Mouse (Mus musculus) gastrocnemius, postnatal 25 days (tissue): Measurements from ENCODE around the gene Gpr146. TPM values are rescaled to one million over a fixed set of nuclear protein-coding genes. Genes with fewer than 3 reads are reported as not detected.

ENCODE experiments used
- DNase-seq: peaks from one replicate; pipeline ENCODE4 v3.0.0; 2022
- total RNA-seq, 2 experiments: library from RNA; stranded (reverse); gene quantifications; 1 replicate in 1 of 2; 2 replicates in 1 of 2; pipeline ENCODE4 v1.2.3; 2021

Gpr146 gene
- total RNA-seq, 2 experiments from 2014 or later: 23.5 to 23.6 TPM

DNA sequence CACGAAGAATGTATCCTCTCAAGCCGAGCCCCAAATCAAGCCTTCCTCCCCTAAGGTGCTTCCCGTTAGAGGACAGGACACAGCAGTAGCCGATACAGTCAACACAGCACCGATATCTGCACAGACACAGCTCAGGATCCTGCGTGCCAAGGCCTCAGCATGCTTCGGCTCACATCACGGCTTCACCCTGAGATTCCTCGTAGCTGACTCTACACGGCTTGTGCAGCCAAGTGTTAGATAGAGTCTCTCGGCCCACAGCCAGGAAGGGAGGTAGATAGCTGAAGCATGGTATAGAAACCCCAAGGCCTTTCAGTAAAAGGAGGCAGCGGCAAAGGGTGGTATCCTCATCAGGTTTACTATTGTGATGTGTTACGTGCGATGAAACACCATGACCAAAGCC lies 22.5 kb downstream of the Gpr146 start:
- DNase-seq: no peak

DNA sequence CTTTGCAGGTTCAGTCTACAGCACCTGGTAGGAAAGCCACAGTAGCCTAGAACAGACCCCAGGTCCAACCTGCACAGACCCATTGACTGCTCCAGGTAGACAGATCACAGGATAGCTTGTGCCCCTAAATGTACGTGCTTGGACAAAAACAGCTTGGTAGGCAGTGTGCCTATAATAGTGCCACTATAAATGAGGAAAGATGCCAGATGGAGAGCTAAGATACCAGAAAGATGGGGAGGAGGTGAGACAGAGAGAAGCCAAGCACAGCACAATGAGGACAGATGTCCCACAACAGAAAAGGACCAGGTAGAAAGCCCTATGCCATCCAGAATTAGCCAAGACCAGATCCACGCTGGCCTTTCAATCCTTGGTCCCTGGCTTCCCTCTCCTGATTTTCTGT lies 24.6 kb downstream of the Gpr146 start:
- DNase-seq: no peak

DNA sequence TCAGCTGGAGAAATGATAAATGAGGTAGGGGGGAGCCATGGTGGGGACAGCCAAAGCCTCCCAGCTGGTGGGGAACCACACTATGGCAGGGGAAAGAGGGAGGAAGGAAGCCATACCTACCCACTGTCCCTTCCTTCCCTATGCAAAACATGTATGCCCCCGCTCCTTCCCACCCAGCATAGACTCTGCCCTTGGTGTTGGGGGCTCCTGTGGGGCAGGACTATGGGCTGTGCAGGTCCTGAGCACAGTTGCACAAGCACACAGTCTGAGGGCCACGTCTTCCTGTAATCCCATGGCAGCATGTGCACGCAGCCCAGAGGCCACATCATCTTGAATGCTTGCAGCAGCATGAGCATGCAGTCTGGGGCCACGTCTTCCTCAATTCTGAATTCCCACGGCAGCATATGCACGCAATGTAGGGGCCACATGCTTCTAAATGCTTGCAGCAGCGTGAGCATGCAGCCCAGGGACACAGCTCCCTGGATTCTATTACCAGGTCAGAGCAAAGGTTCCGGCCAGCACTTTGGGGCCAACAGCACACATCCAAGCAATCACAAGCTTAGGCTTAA lies 26.3 kb downstream of the Gpr146 start:
- DNase-seq: no peak

DNA sequence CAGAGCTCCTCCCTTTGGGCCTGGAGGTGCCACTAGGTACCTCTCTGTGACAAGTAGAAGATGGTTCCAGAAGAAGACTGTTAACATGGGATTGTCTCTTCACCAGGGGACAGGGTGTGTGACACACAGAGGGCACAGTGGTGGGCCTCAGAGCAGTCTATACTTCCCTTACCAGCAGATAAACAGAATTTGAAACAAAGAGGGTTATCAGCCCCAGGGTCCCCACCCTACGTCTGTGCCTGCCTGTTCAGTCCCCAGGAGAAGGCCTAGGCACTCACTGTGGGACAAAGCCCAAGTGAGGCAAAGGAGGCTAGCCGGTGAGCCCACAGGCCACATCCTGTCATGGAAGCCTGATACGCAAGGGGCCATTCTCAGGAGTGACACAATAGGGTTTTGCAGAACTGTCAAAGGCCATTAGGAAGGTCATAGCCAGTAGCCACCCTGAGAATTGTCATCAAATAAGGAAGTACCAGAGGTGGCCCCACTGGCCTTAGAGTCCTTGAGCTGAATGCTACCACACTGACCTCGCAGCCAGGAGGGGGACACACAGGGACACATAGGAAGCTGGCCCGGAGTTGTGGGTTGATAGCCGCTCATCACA lies 27.4 kb downstream of the Gpr146 start, which contains the start of gene C130050O18Rik:
Gene C130050O18Rik, plus strand, starts transcription at position 480 of the 601 bp plus-strand sequence.
- no peak for DNase-seq

DNA sequence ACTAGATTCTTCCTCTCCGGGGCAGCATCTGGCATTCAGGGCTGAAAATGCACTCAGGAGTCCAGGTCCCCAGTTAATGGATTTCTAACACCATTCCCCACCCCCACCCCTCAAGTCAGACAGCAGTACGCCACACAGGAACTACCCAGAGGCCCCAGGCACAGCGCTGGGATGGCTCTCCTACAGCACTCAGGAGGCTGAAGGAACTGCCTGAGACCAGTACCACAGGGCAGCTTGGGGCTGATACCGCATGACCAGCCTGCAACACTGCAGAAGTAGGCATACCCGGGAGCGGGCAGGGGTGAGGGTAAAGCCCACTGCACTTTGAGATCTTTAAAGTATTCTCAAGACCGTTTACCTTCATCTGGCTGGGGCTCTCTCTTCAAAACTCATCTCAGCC lies 28.0 kb downstream of the Gpr146 start:
- DNase-seq: no peak

DNA sequence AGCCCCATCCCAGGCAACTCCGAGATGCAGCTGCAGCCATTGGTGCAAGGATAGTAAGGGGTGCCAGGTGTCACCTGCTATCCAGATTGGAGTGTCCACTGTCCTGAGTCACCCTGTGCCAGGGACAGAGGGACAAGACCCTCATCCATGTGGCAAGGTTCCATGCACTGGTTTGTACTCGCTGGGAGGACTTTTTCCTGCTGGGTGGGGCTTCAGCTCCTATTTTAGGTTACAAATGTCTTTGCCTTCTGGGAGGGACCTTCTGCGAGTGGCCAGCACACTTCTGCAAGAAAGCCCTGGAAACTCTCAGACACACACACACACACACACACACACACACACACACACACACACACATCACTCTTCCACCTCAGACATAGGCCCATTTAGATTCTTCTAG lies 28.5 kb downstream of the Gpr146 start:
- DNase-seq: peak; percentile 44

DNA sequence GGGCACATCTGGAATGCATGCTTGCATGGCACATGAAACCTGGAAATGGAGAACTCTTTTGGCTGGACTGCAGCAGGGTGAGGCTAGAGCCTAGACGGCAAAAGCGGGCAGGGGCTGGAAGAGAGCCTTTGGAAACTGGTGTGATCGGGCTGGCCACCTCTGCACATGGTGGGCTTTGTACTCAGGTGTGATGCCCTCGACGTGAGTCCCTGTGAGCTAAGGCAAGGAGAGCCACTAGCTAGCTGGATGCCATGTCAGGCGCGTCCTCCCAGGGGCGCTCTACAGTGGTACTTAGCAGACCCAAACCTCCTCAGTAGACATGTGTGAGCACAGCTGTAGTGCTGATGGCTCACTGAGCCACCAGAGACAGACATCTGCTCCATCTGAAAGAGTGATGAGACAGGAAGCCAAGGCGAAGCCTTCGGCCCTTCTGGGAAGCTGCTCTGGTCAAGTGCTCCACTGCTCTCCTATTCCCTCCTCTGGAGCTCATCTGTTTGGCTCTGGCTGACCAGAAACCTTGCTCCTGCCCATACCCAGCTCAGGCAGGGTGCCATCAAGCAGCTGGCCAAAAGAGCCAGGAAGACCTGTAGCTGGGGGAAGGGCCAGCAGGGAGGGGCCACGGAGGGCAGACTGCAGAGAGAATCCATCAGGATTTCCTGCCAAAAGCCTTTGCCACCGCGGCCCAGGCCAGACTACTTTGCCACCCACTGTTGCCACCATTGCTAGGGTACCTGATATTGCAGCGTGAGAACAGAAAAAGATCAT lies 29.8 kb downstream of the Gpr146 start:
- peak; percentile 70 for DNase-seq

DNA sequence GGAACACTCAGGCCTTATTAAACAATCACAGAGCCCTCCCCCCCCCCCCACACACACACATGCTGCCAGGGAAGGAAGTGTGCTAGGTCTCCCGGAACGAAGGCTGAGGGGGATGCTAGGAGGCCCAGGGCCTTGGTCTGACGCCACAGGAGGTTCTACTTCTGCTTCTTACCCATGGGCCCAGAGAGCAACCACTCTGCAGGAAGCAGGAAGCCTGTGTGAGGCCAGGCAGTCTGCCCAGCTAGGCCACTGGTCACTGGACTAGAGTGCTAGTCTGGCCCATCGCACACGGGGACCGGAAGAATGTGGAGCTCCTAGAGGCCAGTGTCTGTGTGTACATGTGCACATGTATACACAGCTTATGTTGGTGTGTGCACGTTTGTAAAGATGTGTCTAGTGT lies 31.0 kb downstream of the Gpr146 start:
- no peak for DNase-seq

DNA sequence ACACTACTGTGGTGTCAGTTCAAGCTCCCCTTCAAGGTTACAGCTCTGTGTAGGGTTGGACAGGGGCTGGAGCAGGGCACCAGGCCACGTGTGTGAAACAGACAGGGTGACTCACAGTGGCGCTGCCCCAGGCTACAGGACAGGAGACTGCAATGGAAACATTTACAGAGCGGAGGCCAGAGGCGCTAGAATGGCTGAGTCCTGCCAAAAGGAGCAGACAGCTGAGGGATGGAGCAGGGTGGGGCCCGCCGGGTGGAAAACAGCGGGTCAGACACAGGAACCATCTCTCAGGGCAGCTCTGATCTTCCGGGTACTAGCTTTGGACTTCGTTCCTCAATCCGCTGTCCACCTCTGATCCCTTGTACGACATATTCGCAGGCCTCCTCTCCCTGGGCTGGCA lies 31.9 kb downstream of the Gpr146 start:
- peak; percentile 90 for DNase-seq

DNA sequence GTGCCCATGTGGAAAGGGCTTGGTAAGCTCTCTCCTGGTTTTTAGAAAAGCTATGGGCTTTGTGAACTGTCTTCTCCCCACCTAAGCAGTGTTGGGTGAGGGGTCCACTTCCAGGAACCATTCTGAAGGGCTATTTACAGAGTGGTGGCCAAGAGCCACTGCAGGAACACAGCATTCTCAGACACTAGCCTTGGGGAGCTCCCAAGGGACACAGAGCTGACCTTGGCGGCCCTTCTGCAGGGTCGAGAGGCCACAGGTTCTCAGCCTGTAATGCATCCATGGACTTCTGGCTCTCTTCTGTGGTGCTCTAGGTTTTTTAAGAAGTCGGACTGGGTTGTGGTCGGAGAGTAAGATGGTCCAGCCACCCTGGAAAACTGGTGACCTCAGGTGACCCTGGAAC lies 32.6 kb downstream of the Gpr146 start:
- no peak for DNase-seq

DNA sequence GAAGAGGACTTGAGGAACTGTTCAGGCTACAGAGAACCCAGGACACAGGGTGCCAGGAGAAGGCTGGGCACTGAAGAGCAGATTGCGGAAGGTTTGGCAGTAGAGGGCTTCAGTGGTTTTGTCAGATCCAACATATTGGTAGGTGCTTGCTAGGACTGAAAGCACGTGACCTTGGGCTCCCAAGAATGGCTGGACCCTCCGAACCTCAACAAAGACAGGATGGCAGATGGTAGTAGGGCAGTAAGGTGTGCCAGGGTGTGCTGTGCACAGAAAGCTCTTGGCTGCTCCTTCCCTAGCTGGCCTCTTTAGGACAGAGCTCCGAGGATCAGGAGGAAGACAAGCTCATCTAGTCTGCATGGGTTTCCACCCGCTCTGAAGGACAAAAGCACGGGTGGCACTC lies 33.6 kb downstream of the Gpr146 start:
- DNase-seq: no peak

DNA sequence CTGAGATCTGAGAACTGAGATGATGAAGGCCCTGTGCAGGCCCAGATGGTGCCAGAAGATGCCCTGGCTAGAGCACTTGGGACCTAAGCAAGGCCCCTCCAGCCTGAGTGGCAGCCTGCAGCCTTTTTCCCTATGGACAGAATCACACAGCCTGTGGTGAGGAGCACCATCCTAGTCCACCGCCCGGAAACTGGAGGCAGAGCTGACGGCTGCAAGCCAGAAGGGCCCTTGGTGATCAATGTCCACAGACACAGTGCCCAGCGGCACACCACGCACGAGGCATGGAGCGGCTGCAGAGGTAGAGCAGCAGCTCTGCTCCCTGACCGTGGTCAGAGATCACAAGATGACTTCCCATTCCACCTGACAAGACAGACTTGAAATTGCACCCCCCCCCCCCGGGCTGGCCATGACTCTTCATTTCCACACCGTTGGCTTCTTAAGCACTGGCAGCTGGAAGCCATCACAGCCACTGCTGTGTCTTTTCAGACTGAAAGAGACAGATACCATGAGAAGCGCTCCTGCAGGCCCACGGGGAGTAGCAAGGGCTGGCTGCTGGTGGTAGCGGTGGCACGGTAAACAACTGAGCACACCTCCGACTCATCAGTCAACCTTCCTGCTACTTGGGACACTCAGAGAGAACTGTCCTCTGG lies 34.3 kb downstream of the Gpr146 start:
- DNase-seq: no peak

DNA sequence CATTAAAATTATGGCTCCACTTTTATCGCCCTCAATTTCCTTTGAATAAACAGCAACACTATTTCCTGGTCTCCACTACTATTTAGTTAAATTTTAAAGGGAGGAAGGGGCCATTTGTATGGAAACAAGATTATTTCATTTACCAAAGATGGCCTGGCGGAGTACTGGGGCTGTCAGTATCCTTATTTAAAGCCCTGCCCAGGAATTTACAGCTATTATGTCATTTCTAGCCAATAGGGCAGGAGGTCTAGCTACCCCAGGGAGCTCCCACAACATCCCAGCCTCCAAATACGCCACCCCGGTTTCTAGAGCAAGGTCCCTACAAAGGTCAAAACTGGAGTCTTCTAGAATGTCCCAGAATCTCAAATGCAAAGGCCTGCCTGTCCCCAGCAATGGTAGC lies 36.0 kb downstream of the Gpr146 start:
- DNase-seq: no peak

DNA sequence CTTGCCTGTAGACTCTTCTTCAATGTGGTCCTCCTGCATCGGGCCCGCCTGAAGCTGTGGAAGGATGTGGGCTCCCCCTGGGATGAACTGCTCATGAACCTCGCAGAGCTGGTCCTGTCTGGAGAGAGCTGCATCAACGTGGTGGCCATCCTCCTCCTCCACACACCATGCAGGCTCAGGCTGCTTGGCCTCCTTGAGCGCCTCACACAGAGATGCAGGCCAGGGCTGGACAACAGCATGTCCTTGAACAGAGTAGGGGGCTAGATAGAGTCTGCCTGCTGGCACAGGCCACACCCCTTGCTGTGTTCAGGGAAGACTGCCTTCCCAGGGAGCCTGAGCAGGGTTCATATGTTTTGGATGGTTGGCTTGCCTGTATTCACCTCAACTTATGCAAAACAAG lies 37.5 kb downstream of the Gpr146 start:
- DNase-seq: no peak

DNA sequence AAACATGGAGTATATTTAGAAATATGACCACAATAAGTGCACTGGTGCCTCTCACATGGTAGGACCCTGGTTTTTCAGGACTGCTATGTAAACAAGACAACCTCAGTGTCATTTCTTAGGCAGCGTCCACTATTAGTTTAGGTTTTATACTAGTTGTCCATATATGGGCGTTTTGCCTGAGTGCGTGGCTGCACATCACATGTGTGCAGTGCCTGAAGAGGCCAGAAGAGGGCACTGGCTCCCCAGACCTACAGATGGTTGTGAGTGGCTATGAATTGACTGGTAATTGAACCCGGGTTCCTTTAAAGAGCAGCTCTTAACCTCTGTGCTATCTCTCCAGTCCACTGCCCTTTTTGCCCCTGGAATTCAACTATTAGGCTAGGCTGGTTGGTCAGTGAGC lies 39.4 kb downstream of the Gpr146 start:
- no peak for DNase-seq

DNA sequence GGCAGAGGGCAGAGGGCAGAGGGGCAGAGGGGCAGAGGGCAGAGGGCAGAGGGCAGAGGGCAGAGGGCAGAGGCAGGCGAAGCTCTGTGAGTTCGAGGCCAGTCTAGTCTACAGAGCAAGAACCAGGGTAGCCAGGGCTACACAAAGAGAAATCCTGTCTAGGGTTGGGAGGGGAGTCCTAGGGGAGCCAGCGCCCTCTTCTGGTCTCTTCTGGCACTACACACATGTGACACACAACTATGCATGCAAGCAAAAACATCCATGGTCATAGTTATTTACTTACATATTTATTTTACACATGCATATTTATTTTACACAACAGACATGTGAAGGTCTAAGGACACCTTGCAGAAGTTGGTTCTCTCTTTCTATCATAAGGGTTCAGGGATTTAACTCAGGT lies 40.0 kb downstream of the Gpr146 start:
- DNase-seq: no peak

DNA sequence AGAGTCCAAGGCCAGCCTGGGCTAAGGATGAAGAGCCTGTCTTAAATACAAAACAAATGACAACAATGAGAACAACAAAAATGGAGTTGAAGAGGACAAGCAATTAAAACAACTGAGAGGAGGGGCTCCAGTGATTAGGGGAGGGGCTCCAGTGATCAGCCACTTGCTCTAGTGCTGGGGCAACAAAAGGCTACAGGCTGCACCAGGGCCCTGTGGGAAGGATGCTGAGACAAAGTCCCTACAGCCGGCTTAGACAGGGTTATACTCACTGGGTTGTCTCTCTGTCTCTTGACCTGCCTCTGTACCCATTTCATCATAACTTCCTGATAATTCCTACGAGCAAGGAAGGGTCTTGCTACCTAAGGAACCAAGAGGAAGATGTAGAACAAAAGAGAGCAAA lies 40.6 kb downstream of the Gpr146 start:
- DNase-seq: no peak

DNA sequence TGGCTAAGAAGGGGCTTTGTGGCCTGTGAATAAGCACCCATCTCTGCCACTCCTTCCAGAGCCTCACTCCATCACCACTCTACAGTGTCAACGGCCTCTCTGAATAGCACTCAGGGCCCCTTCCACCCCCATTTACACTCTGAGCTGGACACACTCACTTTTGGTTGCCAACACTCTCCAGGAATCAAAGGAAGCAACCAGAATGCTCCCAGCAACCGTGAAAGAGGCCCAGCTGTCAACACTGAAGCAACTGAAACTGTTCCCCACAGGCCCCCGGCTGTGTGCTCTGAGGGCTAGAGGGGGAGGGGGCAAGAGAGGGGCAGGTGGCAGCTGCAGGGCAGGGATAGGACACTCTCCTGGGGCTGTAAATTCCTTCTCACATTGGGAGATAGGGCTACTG lies 41.1 kb downstream of the Gpr146 start:
- no peak for DNase-seq

DNA sequence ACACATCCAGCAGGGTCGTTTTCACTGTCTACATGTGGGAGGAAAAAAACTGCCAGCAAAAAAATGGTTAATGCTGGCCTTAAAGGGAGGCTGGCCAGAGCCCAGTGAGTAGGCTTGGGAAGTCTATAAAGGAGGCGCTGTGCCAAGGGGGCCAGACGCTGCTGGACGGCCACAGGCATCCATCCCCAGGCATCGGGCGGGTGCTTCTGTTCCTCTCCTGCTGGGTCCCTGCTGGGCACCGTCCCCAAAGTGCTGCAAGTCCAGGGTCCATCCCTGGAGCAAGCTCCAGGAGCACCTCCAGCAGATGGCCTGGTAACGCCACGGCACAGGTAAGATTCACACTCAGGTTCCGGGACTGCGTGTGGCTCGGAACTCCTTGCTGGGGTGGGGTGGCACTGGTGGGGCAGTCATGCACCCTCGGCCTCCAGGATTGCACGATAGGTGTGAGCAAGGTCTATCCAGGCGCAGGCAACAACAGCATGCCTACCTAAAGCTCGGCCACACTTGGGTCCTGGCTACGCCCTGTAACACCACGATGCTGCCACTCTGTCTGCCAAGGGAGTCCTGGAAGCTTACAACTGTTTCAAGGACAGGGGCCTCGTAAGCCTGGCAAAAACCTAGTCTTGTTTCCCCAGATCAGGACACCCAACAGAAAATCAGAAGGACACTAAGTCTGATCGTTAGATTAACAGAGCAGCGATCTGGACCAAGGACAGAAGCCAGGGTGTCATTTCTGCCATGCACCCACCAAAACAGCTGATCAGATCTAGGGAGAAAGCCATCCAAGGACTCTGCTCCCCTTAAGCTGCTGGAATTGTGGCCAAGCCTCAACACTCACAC lies 45.7 kb downstream of the Gpr146 start, which contains the start of gene Gper1:
Gene Gper1, plus strand, starts transcription at position 126 of the 840 bp plus-strand sequence.
- no peak for DNase-seq

DNA sequence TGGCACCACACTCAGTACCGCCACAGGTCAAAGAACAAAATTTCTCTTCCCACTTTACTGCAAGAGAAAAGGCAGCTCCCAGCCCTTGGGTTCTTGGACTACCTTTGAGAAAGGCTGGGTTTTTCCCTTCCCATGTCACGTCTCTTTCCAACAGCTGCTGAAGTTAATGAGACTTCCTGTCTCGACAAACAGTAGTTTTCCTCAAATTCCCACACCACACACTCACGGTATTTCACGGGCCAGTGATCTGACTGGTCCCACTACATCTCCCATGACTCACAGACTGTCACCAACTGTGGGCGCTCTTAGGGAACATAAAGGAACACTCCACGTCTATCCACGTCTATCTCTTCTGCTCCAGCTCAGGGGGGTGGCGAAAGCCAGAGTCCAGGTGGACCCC lies 47.7 kb downstream of the Gpr146 start:
- DNase-seq: no peak

DNA sequence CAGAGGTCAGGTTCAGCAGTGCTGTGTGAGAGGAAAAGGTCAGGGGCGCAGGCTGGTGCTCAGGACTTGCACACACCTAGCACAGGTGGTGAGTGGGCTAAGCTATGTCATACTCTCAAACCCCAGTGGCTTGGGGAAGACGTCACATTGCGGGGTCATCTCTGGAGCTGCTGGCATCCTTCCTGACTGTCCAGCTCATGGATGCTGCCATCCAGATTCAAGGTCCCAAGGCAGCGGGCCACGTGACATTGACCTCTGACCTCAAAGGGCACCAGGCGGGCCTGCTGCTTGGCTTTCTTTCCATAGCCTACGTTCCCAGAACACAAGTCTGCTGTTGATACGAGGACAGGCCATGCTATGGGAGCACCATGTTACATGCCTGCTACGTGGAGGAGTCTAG lies 49.5 kb downstream of the Gpr146 start:
- no peak for DNase-seq

DNA sequence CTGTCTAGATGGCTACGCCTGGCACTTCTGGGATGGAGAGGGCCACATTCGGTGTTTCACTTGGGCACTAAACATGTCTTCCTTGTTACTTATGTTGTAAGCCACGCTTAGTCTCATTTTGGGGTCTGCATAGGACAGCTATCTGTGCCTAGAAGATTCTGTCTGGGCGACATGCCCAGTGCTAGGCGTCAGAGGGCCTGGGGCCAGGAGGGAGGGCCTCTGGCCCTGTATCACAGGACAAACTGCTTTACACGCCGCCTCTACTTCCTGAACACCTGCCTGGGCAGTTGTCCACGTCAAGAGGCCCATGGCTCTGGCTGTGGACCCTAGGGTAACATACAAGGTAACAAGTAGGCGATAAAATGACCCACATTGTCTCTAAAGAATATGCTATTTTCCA lies 50.5 kb downstream of the Gpr146 start:
- DNase-seq: no peak
